15 mouse cellular contexts compared by ENCODE assay signal in the genomic region with DNA sequence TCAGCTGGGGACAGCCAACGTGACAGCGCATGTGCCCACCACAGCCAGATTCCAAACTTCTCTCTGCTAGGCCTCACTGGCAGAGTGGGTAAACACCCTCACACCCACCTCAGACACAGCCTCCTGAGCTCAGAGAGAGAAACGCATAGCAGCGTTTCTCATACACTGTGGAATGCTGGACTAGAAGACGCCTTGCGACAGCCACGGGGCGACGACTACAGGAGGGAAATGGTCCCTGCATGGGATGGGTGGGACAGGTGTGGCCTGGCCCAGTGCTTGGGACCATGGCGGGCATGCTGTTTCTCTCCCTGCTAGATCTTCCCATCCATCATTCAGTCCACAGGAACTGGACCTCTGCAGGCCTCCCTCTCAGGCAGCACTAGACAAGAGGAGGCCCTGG. TPM values are rescaled to one million over a fixed set of nuclear protein-coding genes. Genes with fewer than 3 reads are reported as not detected.
A peak's percentile ranks its signal among the peaks of the same experiment; 100 is the strongest.
DNase-seq lines count a peak whose midpoint lies in the region; ATAC-seq and TF ChIP-seq lines count a peak whose summit lies in the region.
"Had no signal": no experiment of that assay in that cellular context is flagged by ENCODE, and none has a peak within 500 bp of the region (broad histone marks: within the 10 kb centered on the region; RNA-seq: fewer than 3 reads in every experiment).

No protein-coding gene starts in this region.

- 0 out of 2 replicates have a peak, but pooled peaks cover 2% of the 10 kb centered on the region for H3K27me3 ChIP-seq in heart, embryonic 12.5 days (replicated peaks)
- H3K27me3 ChIP-seq in limb, embryonic 13.5 days: no peaks in the 10 kb centered on the region
- no peaks in the 10 kb centered on the region for H3K27me3 ChIP-seq in limb, embryonic 10.5 days (ENCODE audit: low read depth, poor library complexity, severe bottlenecking)
- H3K27me3 ChIP-seq in spleen, adult 2 months (ENCODE audit: control insufficient read depth, insufficient read depth, low read length): no peaks in the 10 kb centered on the region
- H3K27me3 ChIP-seq in stomach, embryonic 16.5 days (ENCODE audit: control insufficient read depth, insufficient read depth, low read length): no peaks in the 10 kb centered on the region
- H3K27me3 ChIP-seq: heart, embryonic 15.5 days; limb, embryonic 15.5 days had no signal

- 0 out of 2 replicates have a peak, but pooled peaks have one; percentile 26 for ATAC-seq in heart, embryonic 12.5 days (ENCODE audit: insufficient number of reproducible peaks, low FRiP score)
- no peak for ATAC-seq in limb, embryonic 13.5 days (ENCODE audit: low FRiP score, low read depth)
- ATAC-seq in stomach, embryonic 16.5 days (ENCODE audit: insufficient read depth, low FRiP score): peak; percentile 35; the same call in 1 of the 2 replicates

- H3K4me2 ChIP-seq in heart, embryonic 12.5 days: no peak overlapping the region
- no peak overlapping the region for H3K4me2 ChIP-seq in limb, embryonic 13.5 days (replicated peaks)
- no peak overlapping the region for H3K4me2 ChIP-seq in stomach, embryonic 16.5 days (ENCODE audit: low read depth, low read length)
- H3K4me2 ChIP-seq: heart, embryonic 15.5 days; limb, embryonic 15.5 days had no signal

- intact Hi-C loops in heart, postnatal 14 days (cut with DNase I): loop anchor here (5.0 kb wide), 1 partner anchor 35 kb away; no protein-coding TSS in a partner anchor

- 0 out of 2 replicates have a peak overlapping the region, but pooled peaks have one; percentile 16 for H3K9ac ChIP-seq in heart, embryonic 12.5 days
- 0 out of 2 replicates have a peak overlapping the region, but pooled peaks have one; percentile 19 for H3K9ac ChIP-seq in limb, embryonic 13.5 days
- H3K9ac ChIP-seq in stomach, embryonic 16.5 days (ENCODE audit: low read length): peak overlapping the region; percentile 16; the same call in 1 of the 2 replicates
- H3K9ac ChIP-seq: heart, embryonic 15.5 days; limb, embryonic 15.5 days had no signal

- H3K4me3 ChIP-seq in heart, embryonic 12.5 days: no peak overlapping the region
- no peak overlapping the region for H3K4me3 ChIP-seq in limb, embryonic 13.5 days
- no peak overlapping the region for H3K4me3 ChIP-seq in limb, embryonic 10.5 days
- no peak overlapping the region for H3K4me3 ChIP-seq in spleen, adult 2 months (ENCODE audit: extremely low read depth, insufficient read depth, insufficient read length)
- H3K4me3 ChIP-seq in stomach, embryonic 16.5 days (replicated peaks; ENCODE audit: low read length): no peak overlapping the region
- H3K4me3 ChIP-seq: heart, embryonic 15.5 days; limb, embryonic 15.5 days; myocyte had no signal

- TF ChIP-seq CTCF in spleen, adult 2 months (IDR thresholded peaks at IDR 0.05; ENCODE audit: extremely low read depth, insufficient read depth, insufficient read length, insufficient replicate concordance): no peak

- no peak for TF ChIP-seq POLR2A in spleen, adult 2 months (IDR thresholded peaks at IDR 0.05; ENCODE audit: low read depth, low read length)

- H3K36me3 ChIP-seq in heart, embryonic 12.5 days: no peaks in the 10 kb centered on the region
- no peaks in the 10 kb centered on the region for H3K36me3 ChIP-seq in limb, embryonic 13.5 days
- no peaks in the 10 kb centered on the region for H3K36me3 ChIP-seq in limb, embryonic 10.5 days
- H3K36me3 ChIP-seq in spleen, adult 2 months (ENCODE audit: control insufficient read depth, insufficient read depth, low read length): no peaks in the 10 kb centered on the region
- no peaks in the 10 kb centered on the region for H3K36me3 ChIP-seq in stomach, embryonic 16.5 days (ENCODE audit: control insufficient read depth, insufficient read depth, low read length)
- H3K36me3 ChIP-seq: heart, embryonic 15.5 days; limb, embryonic 15.5 days had no signal

- no peak for DNase-seq in heart, postnatal 14 days
- no peak for DNase-seq in limb, embryonic 10.5 days (ENCODE audit: low spot score)
- no peak for DNase-seq in spleen, adult 2 months (ENCODE audit: low read depth in 1 of 2, low spot score in 2 of 2)
- DNase-seq in spleen, postnatal 4 days (ENCODE audit: low spot score in 2 of 2): no peak
- DNase-seq in testis, postnatal 10 days (ENCODE audit: low spot score): no peak
- DNase-seq: cerebellum, adult 2 months; midbrain, embryonic 14.5 days; right cerebral cortex, postnatal 14 days; spleen, adult 18-20 months had no signal

- H3K27ac ChIP-seq in heart, embryonic 12.5 days (ENCODE audit: poor library complexity, severe bottlenecking): no peak overlapping the region
- H3K27ac ChIP-seq in limb, embryonic 13.5 days: no peak overlapping the region
- no peak overlapping the region for H3K27ac ChIP-seq in limb, embryonic 10.5 days
- H3K27ac ChIP-seq in spleen, adult 2 months (ENCODE audit: insufficient read depth, low read length): peak overlapping the region; percentile 32; the same call in 1 of the 2 replicates
- H3K27ac ChIP-seq in stomach, embryonic 16.5 days (ENCODE audit: low read length): no peak overlapping the region
- H3K27ac ChIP-seq: heart, embryonic 15.5 days; limb, embryonic 15.5 days had no signal

- H3K9me3 ChIP-seq in heart, embryonic 12.5 days (replicated peaks): no peaks in the 10 kb centered on the region
- no peaks in the 10 kb centered on the region for H3K9me3 ChIP-seq in limb, embryonic 13.5 days
- H3K9me3 ChIP-seq in limb, embryonic 10.5 days (replicated peaks): no peaks in the 10 kb centered on the region
- no peaks in the 10 kb centered on the region for H3K9me3 ChIP-seq in stomach, embryonic 16.5 days (replicated peaks; ENCODE audit: control insufficient read depth, low read length)
- H3K9me3 ChIP-seq: heart, embryonic 15.5 days; limb, embryonic 15.5 days had no signal

- H3K4me1 ChIP-seq in heart, embryonic 12.5 days (replicated peaks): peaks cover 14% of the 10 kb centered on the region
- peaks cover 4% of the 10 kb centered on the region; the same call in 1 of the 2 replicates for H3K4me1 ChIP-seq in limb, embryonic 13.5 days
- peaks cover 18% of the 10 kb centered on the region; the same call in 1 of the 2 replicates for H3K4me1 ChIP-seq in limb, embryonic 10.5 days
- peaks cover 11% of the 10 kb centered on the region; the same call in 1 of the 2 replicates for H3K4me1 ChIP-seq in spleen, adult 2 months (ENCODE audit: control insufficient read depth, insufficient read depth, insufficient read length)
- no peaks in the 10 kb centered on the region for H3K4me1 ChIP-seq in stomach, embryonic 16.5 days (ENCODE audit: control insufficient read depth, insufficient read depth, low read length)

- 77% methylated on average over 10 of the region's 10 CpGs for WGBS in heart, embryonic 12.5 days
- WGBS in limb, embryonic 13.5 days: 82% methylated on average over 10 of the region's 10 CpGs
- WGBS in limb, embryonic 10.5 days: 86% methylated on average over 10 of the region's 10 CpGs
- 91% methylated on average over 10 of the region's 10 CpGs for WGBS in spleen, adult 2 months
- WGBS in stomach, embryonic 16.5 days: 63% methylated on average over 10 of the region's 10 CpGs

RNA-seq across cellular contexts. Expression of gene Abcb9, which starts 13.2 kb away (rescaled TPM):
- 1.6 and 1.7 TPM in 2 replicates for polyA plus RNA-seq in heart, embryonic 12.5 days (2016; fragmentation: Nextera tagmentation; extraction: Ambion mirVana)
- total RNA-seq in heart, postnatal 14 days (2021): 1 to 10 TPM; 7.8 to 9.9 TPM
- 2.9 and 3.0 TPM in 2 replicates for polyA plus RNA-seq in limb, embryonic 13.5 days (2015; fragmentation: Nextera tagmentation; extraction: Ambion mirVana)
- polyA plus RNA-seq in limb, embryonic 10.5 days (2016; fragmentation: Nextera tagmentation; extraction: Ambion mirVana): 0.13 and 0.55 TPM in 2 replicates
- 7.0 and 7.8 TPM in 2 replicates for polyA plus RNA-seq in spleen, adult 2 months (2012; rRNA removed)
- polyA plus RNA-seq in stomach, embryonic 16.5 days (2015; fragmentation: Nextera tagmentation; extraction: Ambion mirVana): 3.2 and 3.7 TPM in 2 replicates

RNA-seq across cellular contexts. Expression of gene Ogfod2, which starts 29.6 kb away (rescaled TPM):
- 16.1 and 17.0 TPM in 2 replicates for polyA plus RNA-seq in heart, embryonic 12.5 days (2016; fragmentation: Nextera tagmentation; extraction: Ambion mirVana)
- total RNA-seq in heart, postnatal 14 days (2021): 10 to 100 TPM; 13.0 to 13.3 TPM
- polyA plus RNA-seq in limb, embryonic 13.5 days (2015; fragmentation: Nextera tagmentation; extraction: Ambion mirVana): 19.4 and 21.4 TPM in 2 replicates
- polyA plus RNA-seq in limb, embryonic 10.5 days (2016; fragmentation: Nextera tagmentation; extraction: Ambion mirVana): 13.2 and 16.2 TPM in 2 replicates
- 35.5 and 52.0 TPM in 2 replicates for polyA plus RNA-seq in spleen, adult 2 months (2012; rRNA removed)
- 27.7 and 30.2 TPM in 2 replicates for polyA plus RNA-seq in stomach, embryonic 16.5 days (2015; fragmentation: Nextera tagmentation; extraction: Ambion mirVana)

RNA-seq across cellular contexts. Expression of gene Arl6ip4, which starts 33.4 kb away (rescaled TPM):
- 69.7 and 78.8 TPM in 2 replicates for polyA plus RNA-seq in heart, embryonic 12.5 days (2016; fragmentation: Nextera tagmentation; extraction: Ambion mirVana)
- 10 to 100 TPM; 42.1 to 49.0 TPM for total RNA-seq in heart, postnatal 14 days (2021)
- polyA plus RNA-seq in limb, embryonic 13.5 days (2015; fragmentation: Nextera tagmentation; extraction: Ambion mirVana): 106 and 115 TPM in 2 replicates
- 139 and 150 TPM in 2 replicates for polyA plus RNA-seq in limb, embryonic 10.5 days (2016; fragmentation: Nextera tagmentation; extraction: Ambion mirVana)
- polyA plus RNA-seq in spleen, adult 2 months (2012; rRNA removed): 28.2 and 36.0 TPM in 2 replicates
- 76.1 and 81.6 TPM in 2 replicates for polyA plus RNA-seq in stomach, embryonic 16.5 days (2015; fragmentation: Nextera tagmentation; extraction: Ambion mirVana)

RNA-seq across cellular contexts. Expression of gene Vps37b, which starts 50.4 kb away (rescaled TPM):
- 61.9 and 64.4 TPM in 2 replicates for polyA plus RNA-seq in heart, embryonic 12.5 days (2016; fragmentation: Nextera tagmentation; extraction: Ambion mirVana)
- total RNA-seq in heart, postnatal 14 days (2021): 10 to 100 TPM; 22.2 to 22.7 TPM
- 40.9 and 43.7 TPM in 2 replicates for polyA plus RNA-seq in limb, embryonic 13.5 days (2015; fragmentation: Nextera tagmentation; extraction: Ambion mirVana)
- polyA plus RNA-seq in limb, embryonic 10.5 days (2016; fragmentation: Nextera tagmentation; extraction: Ambion mirVana): 40.5 and 42.6 TPM in 2 replicates
- 58.1 and 72.8 TPM in 2 replicates for polyA plus RNA-seq in spleen, adult 2 months (2012; rRNA removed)
- 39.6 and 44.4 TPM in 2 replicates for polyA plus RNA-seq in stomach, embryonic 16.5 days (2015; fragmentation: Nextera tagmentation; extraction: Ambion mirVana)
